Mouse (Mus musculus): ENCODE results near the gene Cnih3. TPM values are rescaled to one million over a fixed set of nuclear protein-coding genes. Genes with fewer than 3 reads are reported as not detected.

The Cnih3 gene
- polyA plus RNA-seq, 1 experiment: 0.67 TPM

- TF ChIP-seq POLR2A (IDR thresholded peaks at IDR 0.05; ENCODE audit: insufficient read depth, low read length) (no peak), CTCF (IDR thresholded peaks at IDR 0.05; ENCODE audit: low read depth, low read length) (no peak), EP300 (IDR thresholded peaks at IDR 0.05; ENCODE audit: insufficient read depth, low read depth, low read length) (no peak)
- Histone ChIP-seq H3K9me3 (replicated peaks; ENCODE audit: control insufficient read depth, insufficient read depth, low read length, poor library complexity, severe bottlenecking) (no peaks in the 10 kb centered on the region), H3K4me3 (ENCODE audit: low read depth, low read length) (no peak overlapping the region), H3K36me3 (ENCODE audit: control insufficient read depth, insufficient read depth, low read length, poor library complexity, severe bottlenecking) (no peaks in the 10 kb centered on the region), H3K4me1 (ENCODE audit: control insufficient read depth, insufficient read depth, low read length) (no peaks in the 10 kb centered on the region), H3K27me3 (ENCODE audit: control insufficient read depth, insufficient read depth, low read length, poor library complexity, severe bottlenecking) (no peaks in the 10 kb centered on the region), H3K9ac (ENCODE audit: low read depth, poor library complexity, severe bottlenecking) (no peak overlapping the region), H3K27ac (ENCODE audit: insufficient read depth, low read length) (no peak overlapping the region)
These were observed 110.4 kb downstream of the Cnih3 start for GRCm38 (mm10) chr1:181462906-181463179.

GRCm38 (mm10) chr1:181465027-181465426, 112.6 kb downstream of the Cnih3 start:
- Histone ChIP-seq H3K27me3 (ENCODE audit: control insufficient read depth, insufficient read depth, low read length, poor library complexity, severe bottlenecking) (no peaks in the 10 kb centered on the region), H3K27ac (ENCODE audit: insufficient read depth, low read length) (no peak overlapping the region), H3K4me1 (ENCODE audit: control insufficient read depth, insufficient read depth, low read length) (no peaks in the 10 kb centered on the region), H3K36me3 (ENCODE audit: control insufficient read depth, insufficient read depth, low read length, poor library complexity, severe bottlenecking) (no peaks in the 10 kb centered on the region), H3K4me3 (ENCODE audit: low read depth, low read length) (no peak overlapping the region), H3K9me3 (replicated peaks; ENCODE audit: control insufficient read depth, insufficient read depth, low read length, poor library complexity, severe bottlenecking) (no peaks in the 10 kb centered on the region), H3K9ac (ENCODE audit: low read depth, poor library complexity, severe bottlenecking) (no peak overlapping the region)
- TF ChIP-seq CTCF (IDR thresholded peaks at IDR 0.05; ENCODE audit: low read depth, low read length): peak; percentile 23
- TF ChIP-seq POLR2A (IDR thresholded peaks at IDR 0.05; ENCODE audit: insufficient read depth, low read length): no peak
- TF ChIP-seq EP300 (IDR thresholded peaks at IDR 0.05; ENCODE audit: insufficient read depth, low read depth, low read length): no peak

- TF ChIP-seq POLR2A (IDR thresholded peaks at IDR 0.05; ENCODE audit: insufficient read depth, low read length): no peak
- no peak for TF ChIP-seq CTCF (IDR thresholded peaks at IDR 0.05; ENCODE audit: low read depth, low read length)
- H3K27ac ChIP-seq (ENCODE audit: insufficient read depth, low read length): no peak overlapping the region
These were observed 113.6 kb downstream of the Cnih3 start for GRCm38 (mm10) chr1:181466040-181466439.

GRCm38 (mm10) chr1:181466601-181467320, 114.3 kb downstream of the Cnih3 start:
- peaks cover 3% of the 10 kb centered on the region for H3K9me3 ChIP-seq (replicated peaks; ENCODE audit: control insufficient read depth, insufficient read depth, low read length, poor library complexity, severe bottlenecking)
- no peaks in the 10 kb centered on the region for H3K4me1 ChIP-seq (ENCODE audit: control insufficient read depth, insufficient read depth, low read length)
- H3K36me3 ChIP-seq (ENCODE audit: control insufficient read depth, insufficient read depth, low read length, poor library complexity, severe bottlenecking): no peaks in the 10 kb centered on the region
- H3K27me3 ChIP-seq (ENCODE audit: control insufficient read depth, insufficient read depth, low read length, poor library complexity, severe bottlenecking): no peaks in the 10 kb centered on the region
- TF ChIP-seq POLR2A (IDR thresholded peaks at IDR 0.05; ENCODE audit: insufficient read depth, low read length): no peak
- no peak for TF ChIP-seq CTCF (IDR thresholded peaks at IDR 0.05; ENCODE audit: low read depth, low read length)
- no peak for TF ChIP-seq EP300 (IDR thresholded peaks at IDR 0.05; ENCODE audit: insufficient read depth, low read depth, low read length)
- no peak overlapping the region for H3K9ac ChIP-seq (ENCODE audit: low read depth, poor library complexity, severe bottlenecking)
- H3K27ac ChIP-seq (ENCODE audit: insufficient read depth, low read length): no peak overlapping the region
- no peak overlapping the region for H3K4me3 ChIP-seq (ENCODE audit: low read depth, low read length)

More at GRCm38 (mm10) chr1:181466040-181466439, 113.6 kb downstream of the Cnih3 start:
- Histone ChIP-seq H3K9me3 (replicated peaks; ENCODE audit: control insufficient read depth, insufficient read depth, low read length, poor library complexity, severe bottlenecking) (no peaks in the 10 kb centered on the region), H3K27me3 (ENCODE audit: control insufficient read depth, insufficient read depth, low read length, poor library complexity, severe bottlenecking) (no peaks in the 10 kb centered on the region), H3K9ac (ENCODE audit: low read depth, poor library complexity, severe bottlenecking) (no peak overlapping the region), H3K4me1 (ENCODE audit: control insufficient read depth, insufficient read depth, low read length) (no peaks in the 10 kb centered on the region), H3K36me3 (ENCODE audit: control insufficient read depth, insufficient read depth, low read length, poor library complexity, severe bottlenecking) (no peaks in the 10 kb centered on the region), H3K4me3 (ENCODE audit: low read depth, low read length) (no peak overlapping the region)

GRCm38 (mm10) chr1:181467321-181467670, 114.9 kb downstream of the Cnih3 start:
- H3K9ac ChIP-seq (ENCODE audit: low read depth, poor library complexity, severe bottlenecking): no peak overlapping the region
- no peaks in the 10 kb centered on the region for H3K27me3 ChIP-seq (ENCODE audit: control insufficient read depth, insufficient read depth, low read length, poor library complexity, severe bottlenecking)
- no peak overlapping the region for H3K4me3 ChIP-seq (ENCODE audit: low read depth, low read length)
- H3K9me3 ChIP-seq (replicated peaks; ENCODE audit: control insufficient read depth, insufficient read depth, low read length, poor library complexity, severe bottlenecking): peaks cover 3% of the 10 kb centered on the region
- H3K36me3 ChIP-seq (ENCODE audit: control insufficient read depth, insufficient read depth, low read length, poor library complexity, severe bottlenecking): no peaks in the 10 kb centered on the region
- H3K27ac ChIP-seq (ENCODE audit: insufficient read depth, low read length): no peak overlapping the region
- no peaks in the 10 kb centered on the region for H3K4me1 ChIP-seq (ENCODE audit: control insufficient read depth, insufficient read depth, low read length)
- TF ChIP-seq POLR2A (IDR thresholded peaks at IDR 0.05; ENCODE audit: insufficient read depth, low read length) (no peak), CTCF (IDR thresholded peaks at IDR 0.05; ENCODE audit: low read depth, low read length) (no peak), EP300 (IDR thresholded peaks at IDR 0.05; ENCODE audit: insufficient read depth, low read depth, low read length) (no peak)

- Histone ChIP-seq H3K4me3 (ENCODE audit: low read depth, low read length) (no peak overlapping the region), H3K9ac (ENCODE audit: low read depth, poor library complexity, severe bottlenecking) (no peak overlapping the region), H3K4me1 (ENCODE audit: control insufficient read depth, insufficient read depth, low read length) (no peaks in the 10 kb centered on the region), H3K9me3 (replicated peaks; ENCODE audit: control insufficient read depth, insufficient read depth, low read length, poor library complexity, severe bottlenecking) (peaks cover 3% of the 10 kb centered on the region), H3K27me3 (ENCODE audit: control insufficient read depth, insufficient read depth, low read length, poor library complexity, severe bottlenecking) (no peaks in the 10 kb centered on the region), H3K27ac (ENCODE audit: insufficient read depth, low read length) (no peak overlapping the region), H3K36me3 (ENCODE audit: control insufficient read depth, insufficient read depth, low read length, poor library complexity, severe bottlenecking) (no peaks in the 10 kb centered on the region)
- TF ChIP-seq POLR2A (IDR thresholded peaks at IDR 0.05; ENCODE audit: insufficient read depth, low read length) (no peak), CTCF (IDR thresholded peaks at IDR 0.05; ENCODE audit: low read depth, low read length) (no peak), EP300 (IDR thresholded peaks at IDR 0.05; ENCODE audit: insufficient read depth, low read depth, low read length) (no peak)
These were observed 117.0 kb downstream of the Cnih3 start for GRCm38 (mm10) chr1:181469415-181469814.

Measured in ES-Bruce4 (cell line).